Mouse (Mus musculus) liver, embryonic 13.5 days (tissue): ENCODE measurements around the gene Kcnd2. TPM values are rescaled to one million over a fixed set of nuclear protein-coding genes. Genes with fewer than 3 reads are reported as not detected.

Experiments
- ATAC-seq: fragments of 200-750 bp; cut with Nextera tagmentation; 2 replicates; pipeline ENCODE4 v1.8.0; 2017; ENCODE audit warnings: low read depth, mild to moderate bottlenecking, moderate number of reproducible peaks, moderate library complexity
- DNase-seq: peaks from one replicate; pipeline ENCODE4 v3.0.0; 2022
- H3K27ac ChIP-seq: fragments of 300-500 bp; sonication (generic); 2 replicates; pipeline ENCODE4 v1.5.1; 2015; ENCODE audit warnings: moderate library complexity, mild to moderate bottlenecking, inconsistent platforms
- H3K27me3 ChIP-seq: fragments of 300-500 bp; sonication (generic); 2 replicates; pipeline ENCODE4 v1.6.1; 2015; ENCODE audit warnings: mild to moderate bottlenecking, inconsistent platforms
- H3K36me3 ChIP-seq: fragments of 300-500 bp; sonication (generic); 2 replicates; pipeline ENCODE4 v1.6.1; 2015; ENCODE audit warnings: mild to moderate bottlenecking, inconsistent platforms
- H3K4me1 ChIP-seq: fragments of 300-500 bp; sonication (generic); replicated peaks from 2 replicates; pipeline ENCODE4 v1.6.1; 2015; ENCODE audit warnings: inconsistent platforms
- H3K4me2 ChIP-seq: fragments of 300-500 bp; sonication (generic); 2 replicates; pipeline ENCODE4 v1.6.1; 2015; ENCODE audit warnings: inconsistent platforms, mild to moderate bottlenecking, moderate library complexity
- H3K4me3 ChIP-seq: fragments of 300-500 bp; sonication (generic); replicated peaks from 2 replicates; pipeline ENCODE4 v1.5.1; 2015; ENCODE audit warnings: mild to moderate bottlenecking, inconsistent platforms
- H3K9ac ChIP-seq: fragments of 300-500 bp; sonication (generic); 2 replicates; pipeline ENCODE4 v1.6.1; 2015; ENCODE audit warnings: mild to moderate bottlenecking, inconsistent platforms
- H3K9me3 ChIP-seq: fragments of 300-500 bp; sonication (generic); replicated peaks from 2 replicates; pipeline ENCODE4 v1.6.1; 2016; ENCODE audit warnings: inconsistent platforms
- WGBS: fragments of 180-500 bp; shearing (Covaris S2); methylation state at CpG from one replicate; pipeline ENCODE4 v1.1.7; 2015; ENCODE audit not compliant: insufficient replicate concordance; 5-methylcytosine and 5-hydroxymethylcytosine counted together
- polyA plus RNA-seq: library from polyadenylated mRNA; unstranded; fragments of >200 nt; fragmentation: Nextera tagmentation; extraction: Ambion mirVana; gene quantifications from 2 replicates; pipeline ENCODE4 v1.2.1, GENCODE M21; 2015

Gene Kcnd2
- polyA plus RNA-seq, 1 experiment from 2014 or later, result 0.02 TPM

DNA sequence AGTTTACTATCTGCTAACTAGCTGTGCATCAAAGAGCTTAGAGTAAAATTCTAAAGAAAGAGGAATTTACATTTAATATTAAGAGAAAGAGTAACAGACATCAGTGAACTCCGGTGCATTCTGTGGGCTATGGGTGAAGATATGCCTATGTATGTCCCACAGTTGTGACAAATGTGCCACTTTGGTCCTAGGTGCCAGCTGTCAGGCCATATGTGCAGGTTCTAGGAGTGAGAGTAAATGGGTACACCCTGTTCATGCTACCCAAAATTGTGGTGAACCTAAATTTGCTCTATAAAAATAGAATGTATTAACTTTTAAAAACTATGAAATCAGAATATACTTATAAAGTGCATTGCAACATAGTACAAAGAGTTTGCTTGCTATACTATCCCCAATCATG lies 215.8 kb downstream of the Kcnd2 start:
- H3K27me3 ChIP-seq, result no peaks in the 10 kb centered on the region
- H3K4me2 ChIP-seq, result no peak overlapping the region
- no peak for ATAC-seq
- H3K27ac ChIP-seq, result no peak overlapping the region
- no peaks in the 10 kb centered on the region for H3K9me3 ChIP-seq
- no peaks in the 10 kb centered on the region for H3K36me3 ChIP-seq
- no peak overlapping the region for H3K9ac ChIP-seq
- H3K4me3 ChIP-seq, result no peak overlapping the region
- no peak for DNase-seq
- H3K4me1 ChIP-seq, result no peaks in the 10 kb centered on the region
- WGBS, result 65% methylated on average over 1 of the region's 1 CpGs

DNA sequence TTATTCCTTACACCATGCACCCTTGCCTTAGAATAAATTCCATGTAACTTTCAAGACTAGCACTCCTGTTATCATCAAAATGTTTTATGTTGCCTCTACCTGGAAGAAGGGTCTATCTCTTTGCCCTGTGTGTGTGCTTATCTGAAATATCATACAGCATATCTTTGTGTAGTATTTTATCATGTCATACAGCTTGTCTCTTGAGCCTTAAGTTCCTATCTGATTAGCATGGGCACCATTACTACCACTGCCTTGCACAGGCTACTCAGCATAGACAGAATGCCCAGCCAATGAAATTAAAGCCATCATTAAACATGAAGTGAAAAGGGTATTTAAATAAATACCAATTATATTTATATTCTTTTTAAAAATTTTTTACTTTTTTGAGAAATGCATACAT lies 249.4 kb downstream of the Kcnd2 start:
- no peak for ATAC-seq
- Histone ChIP-seq H3K4me3 (no peak overlapping the region), H3K4me2 (no peak overlapping the region), H3K27ac (no peak overlapping the region), H3K27me3 (no peaks in the 10 kb centered on the region), H3K9me3 (no peaks in the 10 kb centered on the region), H3K9ac (no peak overlapping the region), H3K4me1 (no peaks in the 10 kb centered on the region), H3K36me3 (no peaks in the 10 kb centered on the region)
- no peak for DNase-seq

DNA sequence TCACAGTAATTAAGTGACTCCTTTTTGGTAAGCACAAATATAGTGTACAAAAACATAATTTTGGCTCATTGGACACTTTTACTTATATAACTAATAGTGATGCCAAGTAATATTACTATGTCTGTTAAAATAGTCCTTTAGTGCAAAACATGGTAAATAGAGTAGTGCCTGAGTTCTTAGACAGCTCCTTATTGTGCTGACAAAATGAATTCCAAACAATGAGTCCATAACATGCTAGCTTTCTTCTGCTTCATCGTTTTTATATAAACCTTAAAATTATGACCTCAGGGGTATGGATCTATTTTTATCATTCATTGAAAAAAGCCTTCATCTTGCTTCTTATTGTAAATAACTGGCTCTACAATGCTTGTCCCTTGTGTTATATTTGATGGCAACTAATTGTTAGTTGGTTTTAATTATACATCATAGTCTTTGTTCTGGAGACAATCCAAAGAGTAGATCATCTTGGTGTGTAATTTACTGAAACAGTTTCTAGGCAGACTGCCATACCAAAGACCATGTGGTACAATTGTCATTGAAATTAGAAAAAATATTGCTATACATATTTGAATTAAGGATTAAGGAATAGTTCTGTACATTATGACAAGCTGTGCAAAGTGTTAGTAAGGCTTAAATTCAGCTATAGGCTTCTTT lies 256.7 kb downstream of the Kcnd2 start:
- H3K27ac ChIP-seq, result no peak overlapping the region
- H3K4me1 ChIP-seq, result no peaks in the 10 kb centered on the region
- H3K36me3 ChIP-seq, result no peaks in the 10 kb centered on the region
- no peak for DNase-seq
- no peak overlapping the region for H3K4me3 ChIP-seq
- no peak overlapping the region for H3K9ac ChIP-seq
- WGBS, result 31% methylated on average over 1 of the region's 1 CpGs
- no peak overlapping the region for H3K4me2 ChIP-seq
- no peaks in the 10 kb centered on the region for H3K9me3 ChIP-seq
- ATAC-seq, result no peak
- no peaks in the 10 kb centered on the region for H3K27me3 ChIP-seq

DNA sequence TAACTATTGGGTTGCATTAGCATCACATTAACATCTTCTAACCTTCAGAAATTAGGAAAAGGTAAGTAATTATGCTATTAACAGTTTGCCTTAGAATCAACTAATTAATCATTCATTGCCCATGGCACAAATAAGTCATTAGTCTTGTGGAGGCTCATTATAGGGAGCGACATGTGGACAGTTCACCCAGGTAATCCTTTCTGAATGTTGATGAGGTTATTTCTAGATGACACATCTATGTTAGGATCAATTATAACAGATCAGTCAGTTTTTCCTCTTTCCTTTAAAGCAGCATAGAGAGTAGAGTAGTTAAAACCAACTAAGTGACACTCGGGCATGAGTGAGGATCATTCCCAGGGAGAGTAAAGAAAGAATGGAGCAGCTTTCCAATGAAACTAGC lies 267.4 kb downstream of the Kcnd2 start:
- Histone ChIP-seq H3K4me2 (no peak overlapping the region), H3K27me3 (no peaks in the 10 kb centered on the region)
- 76% methylated on average over 2 of the region's 2 CpGs for WGBS

DNA sequence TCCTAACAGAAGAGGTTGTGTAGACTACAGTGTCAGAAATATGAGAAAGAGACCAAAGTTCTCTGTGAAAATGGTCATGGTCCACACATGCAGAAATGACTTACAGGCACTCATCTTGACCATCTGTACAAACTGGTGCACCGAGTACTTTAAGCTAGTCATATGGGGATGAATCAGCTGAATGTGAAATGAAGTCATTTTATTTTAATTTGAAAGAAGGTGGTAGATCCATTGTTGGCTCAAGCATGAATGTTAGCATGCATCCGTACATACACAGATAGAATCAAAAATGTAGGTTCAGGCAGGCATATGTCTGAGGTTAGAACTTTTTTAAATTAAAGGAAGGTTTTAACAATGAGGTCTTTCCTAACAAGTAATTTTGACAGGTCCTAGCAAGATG lies 273.2 kb downstream of the Kcnd2 start:
- Histone ChIP-seq H3K9me3 (no peaks in the 10 kb centered on the region), H3K9ac (no peak overlapping the region), H3K4me2 (no peak overlapping the region), H3K27ac (no peak overlapping the region), H3K27me3 (no peaks in the 10 kb centered on the region), H3K4me3 (no peak overlapping the region), H3K36me3 (no peaks in the 10 kb centered on the region), H3K4me1 (no peaks in the 10 kb centered on the region)
- no peak for DNase-seq
- no peak for ATAC-seq
- WGBS, result 49% methylated on average over 2 of the region's 2 CpGs

More for the DNA sequence above, 267.4 kb downstream of the Kcnd2 start:
- no peaks in the 10 kb centered on the region for H3K4me1 ChIP-seq
- no peaks in the 10 kb centered on the region for H3K36me3 ChIP-seq
- DNase-seq (no peak), ATAC-seq (no peak)
- H3K9me3 ChIP-seq, result no peaks in the 10 kb centered on the region
- no peak overlapping the region for H3K4me3 ChIP-seq
- no peak overlapping the region for H3K27ac ChIP-seq
- H3K9ac ChIP-seq, result no peak overlapping the region

DNA sequence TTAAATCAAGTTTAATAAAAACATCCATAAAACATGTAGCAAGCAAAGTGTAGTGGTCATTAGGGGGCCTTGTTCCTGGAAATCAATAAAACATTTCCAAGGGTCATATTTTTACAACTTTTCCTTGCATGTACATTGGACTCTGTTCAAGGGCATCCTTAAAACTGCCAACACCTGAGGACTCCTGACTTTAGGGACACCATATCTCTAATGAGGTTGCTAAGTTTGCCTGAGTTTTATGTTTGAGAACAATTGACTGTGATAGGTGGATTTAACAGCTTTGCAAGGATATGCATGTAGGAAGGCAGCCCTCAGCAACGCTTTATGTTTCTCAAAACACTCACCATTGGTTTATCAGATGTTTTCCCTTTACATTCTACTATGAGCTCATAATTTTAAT lies 287.6 kb downstream of the Kcnd2 start:
- 48% methylated on average over 1 of the region's 1 CpGs for WGBS
- Histone ChIP-seq H3K9ac (no peak overlapping the region), H3K4me1 (no peaks in the 10 kb centered on the region), H3K4me3 (no peak overlapping the region), H3K27me3 (no peaks in the 10 kb centered on the region), H3K27ac (no peak overlapping the region), H3K9me3 (no peaks in the 10 kb centered on the region), H3K36me3 (no peaks in the 10 kb centered on the region), H3K4me2 (no peak overlapping the region)
- DNase-seq (no peak), ATAC-seq (no peak)

DNA sequence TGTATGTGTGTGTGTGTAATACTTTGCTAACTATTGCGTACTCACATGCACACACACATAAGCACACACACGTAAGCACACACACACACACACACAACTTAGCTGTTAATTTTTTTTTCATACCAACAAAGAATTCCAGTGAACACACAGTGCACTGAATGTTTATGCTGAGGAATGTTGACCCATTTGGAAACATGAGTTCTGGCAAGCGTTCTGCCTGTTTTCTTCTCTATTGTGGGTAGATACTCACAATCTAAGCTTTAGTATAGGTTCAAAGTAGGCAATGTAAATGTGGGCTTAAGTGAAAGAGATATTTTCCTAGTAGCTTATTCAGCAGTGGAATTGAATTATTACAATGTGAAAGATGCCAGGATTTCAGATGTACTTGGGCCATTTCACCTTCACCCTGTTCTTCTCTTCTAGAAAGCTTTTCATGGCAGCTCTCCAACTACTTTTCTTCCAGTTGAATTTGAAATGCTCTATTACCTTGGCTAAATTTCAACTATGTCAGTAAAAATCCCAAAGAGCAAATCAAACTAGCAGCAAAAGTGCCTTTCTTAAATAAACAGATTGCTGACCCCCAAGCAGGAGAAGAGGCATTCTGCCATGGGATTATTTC lies 295.4 kb downstream of the Kcnd2 start:
- H3K27me3 ChIP-seq, result no peaks in the 10 kb centered on the region
- H3K4me2 ChIP-seq, result no peak overlapping the region
- H3K9ac ChIP-seq, result no peak overlapping the region
- DNase-seq (no peak), ATAC-seq (no peak)
- H3K4me1 ChIP-seq, result no peaks in the 10 kb centered on the region
- no peak overlapping the region for H3K4me3 ChIP-seq
- 83% methylated on average over 3 of the region's 3 CpGs for WGBS
- no peak overlapping the region for H3K27ac ChIP-seq
- H3K9me3 ChIP-seq, result no peaks in the 10 kb centered on the region
- H3K36me3 ChIP-seq, result no peaks in the 10 kb centered on the region

DNA sequence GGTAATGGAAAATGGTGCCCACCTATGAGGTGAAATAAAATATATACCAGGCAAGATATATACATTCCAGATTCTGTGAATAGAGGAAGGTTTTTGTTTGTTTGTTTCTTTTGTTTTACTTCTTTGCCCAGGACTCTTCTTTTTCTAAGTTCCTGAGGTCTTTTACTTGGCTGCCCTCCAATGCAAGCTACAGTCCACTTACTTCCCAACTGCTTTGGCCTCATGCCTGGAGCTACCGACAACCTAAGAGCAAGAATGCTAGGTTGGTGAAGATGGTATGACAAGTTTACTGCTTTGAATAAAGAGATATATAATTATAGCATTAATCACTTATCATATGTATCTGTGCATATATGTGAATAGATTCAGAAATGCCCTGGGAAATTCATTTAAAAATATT lies 305.0 kb downstream of the Kcnd2 start:
- H3K4me3 ChIP-seq, result no peak overlapping the region
- no peak overlapping the region for H3K27ac ChIP-seq
- H3K9me3 ChIP-seq, result no peaks in the 10 kb centered on the region
- no peaks in the 10 kb centered on the region for H3K36me3 ChIP-seq
- DNase-seq (no peak), ATAC-seq (no peak)
- 74% methylated on average over 1 of the region's 1 CpGs for WGBS
- no peak overlapping the region for H3K4me2 ChIP-seq
- no peaks in the 10 kb centered on the region for H3K27me3 ChIP-seq
- H3K4me1 ChIP-seq, result no peaks in the 10 kb centered on the region
- H3K9ac ChIP-seq, result no peak overlapping the region

DNA sequence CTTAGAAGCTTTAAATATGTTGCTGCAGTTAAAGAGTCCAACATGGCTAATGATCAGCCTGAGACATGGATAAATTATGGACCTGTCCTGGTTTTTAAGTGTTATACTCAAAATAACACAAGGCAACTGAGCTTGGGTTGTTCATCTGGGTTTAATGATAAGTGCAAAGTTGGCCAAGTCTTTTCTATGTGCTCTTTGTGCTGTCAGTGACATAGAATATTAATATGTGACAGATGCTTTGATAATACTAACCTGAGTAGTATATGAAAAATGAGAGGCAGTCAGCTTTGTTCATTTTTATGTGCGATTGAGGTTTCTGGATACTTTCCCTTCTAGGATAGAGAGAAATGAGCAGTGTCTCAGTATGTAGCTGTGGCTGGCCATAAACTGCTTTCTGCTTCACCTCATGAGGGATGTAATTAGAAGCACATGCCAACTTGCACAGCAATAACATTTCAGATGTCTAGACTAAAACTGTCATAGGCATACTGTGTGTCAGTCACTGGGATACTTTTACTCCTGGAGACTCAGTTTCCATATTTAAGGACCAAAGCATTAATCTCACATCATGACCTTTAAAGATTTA lies 312.3 kb downstream of the Kcnd2 start:
- Histone ChIP-seq H3K9me3 (no peaks in the 10 kb centered on the region), H3K27ac (no peak overlapping the region), H3K4me1 (no peaks in the 10 kb centered on the region), H3K4me3 (no peak overlapping the region), H3K36me3 (no peaks in the 10 kb centered on the region), H3K27me3 (no peaks in the 10 kb centered on the region), H3K4me2 (no peak overlapping the region), H3K9ac (no peak overlapping the region)
- no peak for DNase-seq
- 73% methylated on average over 1 of the region's 1 CpGs for WGBS
- no peak for ATAC-seq

DNA sequence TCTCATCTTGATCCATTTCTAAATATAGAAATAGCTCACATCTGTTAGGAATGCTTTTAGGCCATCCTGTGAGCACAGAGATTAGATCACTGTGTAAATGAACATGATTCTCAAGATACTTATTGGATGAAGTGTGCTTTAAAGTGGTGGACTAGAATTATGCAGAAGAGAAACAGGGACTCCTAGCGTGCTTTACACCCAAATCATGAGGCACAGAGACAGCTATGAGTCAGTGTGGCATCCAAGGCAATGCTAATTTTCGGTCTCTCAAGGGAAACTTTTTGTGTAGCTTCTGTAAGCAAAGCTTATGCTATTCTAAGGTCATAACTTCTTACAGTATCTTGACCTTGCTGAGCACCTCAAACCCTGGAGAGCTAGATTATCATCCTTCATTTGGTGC lies 318.7 kb downstream of the Kcnd2 start:
- no peak overlapping the region for H3K4me2 ChIP-seq
- no peak overlapping the region for H3K27ac ChIP-seq
- no peak for ATAC-seq
- H3K9me3 ChIP-seq, result no peaks in the 10 kb centered on the region
- no peak overlapping the region for H3K9ac ChIP-seq
- H3K4me1 ChIP-seq, result no peaks in the 10 kb centered on the region
- H3K36me3 ChIP-seq, result no peaks in the 10 kb centered on the region
- no peaks in the 10 kb centered on the region for H3K27me3 ChIP-seq
- DNase-seq, result no peak
- no peak overlapping the region for H3K4me3 ChIP-seq
- 27% methylated on average over 2 of the region's 2 CpGs for WGBS

DNA sequence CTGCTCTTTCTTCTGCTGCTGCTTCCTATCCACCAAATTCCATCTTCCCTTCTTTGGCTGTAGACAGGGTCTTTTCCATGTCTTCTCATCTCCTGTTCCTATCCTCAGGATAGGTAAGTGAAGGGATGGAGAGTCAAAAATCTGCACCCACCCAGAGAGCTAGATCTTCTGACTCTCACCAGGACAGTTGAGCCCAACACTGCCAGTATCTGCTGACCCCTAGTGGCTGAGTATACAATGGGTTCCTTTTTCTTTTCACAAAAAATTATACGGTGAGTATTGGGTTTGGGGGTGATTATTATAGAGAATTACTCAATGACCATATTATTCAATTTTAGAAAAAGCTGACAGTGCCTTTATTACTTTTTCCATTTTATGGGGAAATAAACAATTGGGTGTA lies 319.5 kb downstream of the Kcnd2 start:
- DNase-seq (no peak), ATAC-seq (no peak)
- 54% methylated on average over 1 of the region's 1 CpGs for WGBS
- Histone ChIP-seq H3K27ac (no peak overlapping the region), H3K4me2 (no peak overlapping the region), H3K9me3 (no peaks in the 10 kb centered on the region), H3K9ac (no peak overlapping the region), H3K4me1 (no peaks in the 10 kb centered on the region), H3K27me3 (no peaks in the 10 kb centered on the region), H3K36me3 (no peaks in the 10 kb centered on the region), H3K4me3 (no peak overlapping the region)

DNA sequence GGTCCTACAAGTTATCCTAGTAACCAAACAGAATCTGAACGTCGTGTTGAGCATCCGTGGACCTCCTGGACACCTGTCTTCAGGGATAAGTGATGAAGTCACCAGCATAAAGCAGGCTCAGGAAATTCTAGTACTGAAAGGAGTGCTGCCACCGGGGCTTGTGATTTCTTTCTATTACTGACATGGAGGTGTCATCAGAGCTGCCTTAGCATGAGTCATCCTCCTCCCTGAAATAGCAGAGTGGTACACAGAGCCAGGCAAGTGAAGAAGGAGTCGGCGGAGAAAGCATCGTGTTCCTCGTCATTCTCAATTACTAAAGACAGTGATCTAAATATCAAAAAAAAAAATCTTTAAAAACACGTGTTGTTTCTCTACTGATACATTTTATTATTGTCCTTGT lies 336.2 kb downstream of the Kcnd2 start:
- Histone ChIP-seq H3K27ac (no peak overlapping the region), H3K9ac (no peak overlapping the region), H3K9me3 (no peaks in the 10 kb centered on the region), H3K27me3 (no peaks in the 10 kb centered on the region), H3K4me3 (no peak overlapping the region), H3K4me2 (no peak overlapping the region), H3K4me1 (no peaks in the 10 kb centered on the region), H3K36me3 (no peaks in the 10 kb centered on the region)
- DNase-seq (no peak), ATAC-seq (no peak)
- whole genome bisulfite sequencing, result 61% methylated on average over 9 of the region's 9 CpGs
